Mouse (Mus musculus): ENCODE data around the gene Gss. TPM values are rescaled to one million over a fixed set of nuclear protein-coding genes. Genes with fewer than 3 reads are reported as not detected.

Gss gene
- polyA plus RNA-seq, 1 experiment from 2014 or later, result 15.8 TPM

DNA sequence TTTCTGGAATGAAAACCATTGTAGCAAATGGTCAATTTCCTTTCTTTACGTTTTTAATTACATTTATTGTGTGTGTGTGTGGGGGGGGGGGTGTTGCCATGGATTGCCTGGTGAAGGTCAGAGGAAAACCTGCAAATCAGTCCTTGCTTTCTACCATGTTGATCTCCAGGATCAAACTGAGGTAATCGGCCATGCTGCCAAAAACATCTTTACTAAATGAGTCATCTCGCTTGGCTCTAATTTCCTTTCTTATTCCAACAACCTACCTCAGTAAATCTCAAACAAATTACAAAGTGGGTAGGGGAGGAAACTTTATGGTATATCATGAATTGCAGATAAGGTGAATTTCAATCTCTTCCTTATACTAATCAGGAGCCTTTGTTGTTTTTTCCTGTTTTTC, 4.5 kb downstream of the Gss start:
- ATAC-seq (ENCODE audit: low read depth), result no peak
- H3K36me3 ChIP-seq, result no peaks in the 10 kb centered on the region

GRCm38 (mm10) chr2:155585486-155585885, 7.1 kb downstream of the Gss start:
- H3K27me3 ChIP-seq, result no peaks in the 10 kb centered on the region
- no peak overlapping the region for H3K27ac ChIP-seq (replicated peaks)
- no peaks in the 10 kb centered on the region for H3K4me1 ChIP-seq (replicated peaks)
- 66% methylated on average over 10 of the region's 10 CpGs for WGBS
- no peak for ATAC-seq (ENCODE audit: low read depth)
- H3K9ac ChIP-seq, result no peak overlapping the region
- no peak overlapping the region for H3K4me3 ChIP-seq
- H3K9me3 ChIP-seq, result no peaks in the 10 kb centered on the region
- no peak overlapping the region for H3K4me2 ChIP-seq
- no peaks in the 10 kb centered on the region for H3K36me3 ChIP-seq

More for the DNA sequence above, 4.5 kb downstream of the Gss start:
- 81% methylated on average over 3 of the region's 3 CpGs for WGBS
- Histone ChIP-seq H3K4me3 (no peak overlapping the region), H3K4me1 (replicated peaks) (peaks cover 13% of the 10 kb centered on the region), H3K4me2 (no peak overlapping the region), H3K9me3 (no peaks in the 10 kb centered on the region), H3K27ac (replicated peaks) (no peak overlapping the region), H3K27me3 (no peaks in the 10 kb centered on the region), H3K9ac (no peak overlapping the region)

DNA sequence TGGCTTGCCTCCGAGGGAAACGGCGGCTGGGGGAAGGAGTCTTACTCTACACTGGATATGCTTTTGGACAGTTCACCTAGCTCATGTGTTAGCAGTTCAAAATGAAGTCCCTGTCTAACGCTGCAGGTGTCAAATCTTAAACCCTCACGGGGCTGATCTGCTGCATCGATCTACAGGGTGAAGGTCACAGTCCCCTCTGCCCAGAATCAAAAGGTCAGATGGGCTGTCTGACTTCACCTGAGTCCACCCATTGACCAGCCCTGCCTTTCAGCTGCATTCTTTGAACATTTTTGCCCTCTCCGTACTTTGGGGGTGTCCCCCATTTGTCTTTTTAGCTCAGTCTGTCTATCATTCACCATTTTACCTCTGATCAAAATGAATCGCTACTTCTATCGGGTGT, 7.5 kb downstream of the Gss start:
- Histone ChIP-seq H3K4me3 (no peak overlapping the region), H3K27me3 (no peaks in the 10 kb centered on the region), H3K9me3 (no peaks in the 10 kb centered on the region), H3K4me2 (no peak overlapping the region), H3K4me1 (replicated peaks) (no peaks in the 10 kb centered on the region), H3K36me3 (no peaks in the 10 kb centered on the region), H3K9ac (no peak overlapping the region), H3K27ac (replicated peaks) (no peak overlapping the region)
- no peak for ATAC-seq (ENCODE audit: low read depth)
- WGBS, result 89% methylated on average over 9 of the region's 9 CpGs

- Histone ChIP-seq H3K4me3 (no peak overlapping the region), H3K9ac (no peak overlapping the region), H3K27me3 (no peaks in the 10 kb centered on the region), H3K4me2 (no peak overlapping the region), H3K36me3 (no peaks in the 10 kb centered on the region), H3K9me3 (no peaks in the 10 kb centered on the region), H3K27ac (replicated peaks) (no peak overlapping the region), H3K4me1 (replicated peaks) (no peaks in the 10 kb centered on the region)
- WGBS, result 46% methylated on average over 5 of the region's 5 CpGs
- peak; percentile 27; the same call in 1 of the 2 replicates for ATAC-seq (ENCODE audit: low read depth)
Observed at GRCm38 (mm10) chr2:155583927-155584530, 8.6 kb downstream of the Gss start.

- no peak overlapping the region for H3K4me3 ChIP-seq
Observed at GRCm38 (mm10) chr2:155582996-155583395, 9.6 kb downstream of the Gss start.

DNA sequence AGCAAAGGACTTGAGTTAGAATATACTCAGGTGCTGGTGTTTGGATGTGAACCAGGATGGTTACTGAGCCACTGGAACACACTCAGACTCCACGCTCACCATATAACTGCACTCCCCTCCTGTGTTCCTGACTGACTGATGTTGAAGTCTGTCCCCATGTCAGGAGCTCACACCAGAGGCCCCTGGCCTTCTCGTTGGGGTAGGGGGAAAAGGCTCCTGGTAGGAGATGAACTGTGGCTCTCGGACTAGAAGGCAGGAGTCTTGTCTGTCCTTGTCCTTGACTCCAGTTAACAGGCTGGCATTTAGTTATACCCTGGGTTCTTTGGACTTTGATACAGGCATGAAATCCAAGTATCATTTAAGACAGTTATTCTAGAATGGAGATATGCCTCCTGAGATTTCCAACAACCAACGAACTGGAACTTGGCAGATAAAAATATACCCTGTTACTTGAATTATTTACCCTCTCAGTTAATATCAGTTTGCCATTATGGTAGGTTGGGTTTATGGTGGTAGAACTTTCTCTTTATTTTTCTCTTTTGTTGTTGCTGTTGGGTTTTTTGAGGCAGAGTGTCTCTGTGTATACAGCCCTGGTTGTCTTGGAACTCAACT, 10.1 kb downstream of the Gss start:
- no peak overlapping the region for H3K27ac ChIP-seq (replicated peaks)
- H3K4me1 ChIP-seq (replicated peaks), result no peaks in the 10 kb centered on the region
- no peak for ATAC-seq (ENCODE audit: low read depth)
- H3K4me3 ChIP-seq, result no peak overlapping the region
- WGBS, result 84% methylated on average over 4 of the region's 4 CpGs
- H3K4me2 ChIP-seq, result no peak overlapping the region
- H3K27me3 ChIP-seq, result no peaks in the 10 kb centered on the region
- H3K36me3 ChIP-seq, result peaks cover 5% of the 10 kb centered on the region; the same call in 1 of the 2 replicates
- no peaks in the 10 kb centered on the region for H3K9me3 ChIP-seq
- no peak overlapping the region for H3K9ac ChIP-seq

More at GRCm38 (mm10) chr2:155582996-155583395, 9.6 kb downstream of the Gss start:
- Histone ChIP-seq H3K36me3 (peaks cover 2% of the 10 kb centered on the region; the same call in 1 of the 2 replicates), H3K27ac (replicated peaks) (no peak overlapping the region), H3K9ac (no peak overlapping the region), H3K27me3 (no peaks in the 10 kb centered on the region), H3K4me1 (replicated peaks) (no peaks in the 10 kb centered on the region), H3K9me3 (no peaks in the 10 kb centered on the region), H3K4me2 (no peak overlapping the region)
- no peak for ATAC-seq (ENCODE audit: low read depth)
- 86% methylated on average over 5 of the region's 5 CpGs for WGBS

DNA sequence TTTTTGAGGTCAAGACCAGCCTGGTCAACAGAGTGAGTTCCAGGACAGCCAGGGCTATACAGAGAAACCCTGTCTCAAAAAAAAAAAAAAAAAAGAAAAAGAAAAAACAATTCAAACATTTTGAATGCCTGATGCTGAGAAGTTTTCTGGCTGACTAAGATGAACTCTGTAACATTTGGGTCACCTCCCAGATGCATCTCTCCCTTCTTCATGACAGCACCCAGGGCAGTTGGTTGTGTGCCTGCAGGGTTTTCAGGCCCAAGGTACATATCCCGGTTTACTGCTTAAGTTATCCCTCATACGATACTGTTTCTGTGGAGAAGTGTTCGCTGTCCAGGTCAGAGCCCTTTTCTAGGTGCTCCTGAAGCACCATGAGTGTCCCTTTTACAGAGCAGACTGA, 12.3 kb downstream of the Gss start:
- no peaks in the 10 kb centered on the region for H3K27me3 ChIP-seq
- ATAC-seq (ENCODE audit: low read depth), result no peak
- WGBS, result 92% methylated on average over 3 of the region's 3 CpGs

DNA sequence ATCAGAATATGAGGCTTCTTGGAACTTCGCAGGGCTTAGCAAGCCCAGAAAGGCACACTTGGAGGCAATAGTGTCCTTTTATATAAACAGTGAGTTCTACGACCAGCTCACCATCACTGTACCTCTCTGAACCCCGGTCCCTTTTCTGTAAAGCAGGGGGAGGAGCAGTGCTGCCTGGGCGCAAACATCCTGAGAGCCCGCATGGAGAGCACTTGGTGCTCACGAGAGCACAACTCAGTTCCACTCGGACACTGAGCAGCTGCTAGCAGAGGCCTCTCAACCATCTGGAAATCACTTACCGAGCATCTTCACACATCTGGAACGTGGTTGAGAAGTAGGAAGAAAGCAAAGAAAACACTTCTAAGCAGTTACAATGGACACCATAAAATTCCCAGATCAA, 16.0 kb downstream of the Gss start:
- H3K4me1 ChIP-seq (replicated peaks), result no peaks in the 10 kb centered on the region
- H3K36me3 ChIP-seq, result peaks cover 18% of the 10 kb centered on the region; the same call in 1 of the 2 replicates
- H3K27me3 ChIP-seq, result no peaks in the 10 kb centered on the region
- no peak overlapping the region for H3K27ac ChIP-seq (replicated peaks)
- H3K9me3 ChIP-seq, result no peaks in the 10 kb centered on the region
- H3K4me2 ChIP-seq, result no peak overlapping the region
- 83% methylated on average over 9 of the region's 9 CpGs for WGBS
- no peak for ATAC-seq (ENCODE audit: low read depth)
- no peak overlapping the region for H3K4me3 ChIP-seq
- H3K9ac ChIP-seq, result no peak overlapping the region

More for the DNA sequence above, 12.3 kb downstream of the Gss start:
- H3K9ac ChIP-seq, result no peak overlapping the region
- H3K36me3 ChIP-seq, result peaks cover 9% of the 10 kb centered on the region; the same call in 1 of the 2 replicates
- no peak overlapping the region for H3K4me3 ChIP-seq
- no peak overlapping the region for H3K4me2 ChIP-seq
- no peaks in the 10 kb centered on the region for H3K9me3 ChIP-seq
- no peak overlapping the region for H3K27ac ChIP-seq (replicated peaks)
- no peaks in the 10 kb centered on the region for H3K4me1 ChIP-seq (replicated peaks)

DNA sequence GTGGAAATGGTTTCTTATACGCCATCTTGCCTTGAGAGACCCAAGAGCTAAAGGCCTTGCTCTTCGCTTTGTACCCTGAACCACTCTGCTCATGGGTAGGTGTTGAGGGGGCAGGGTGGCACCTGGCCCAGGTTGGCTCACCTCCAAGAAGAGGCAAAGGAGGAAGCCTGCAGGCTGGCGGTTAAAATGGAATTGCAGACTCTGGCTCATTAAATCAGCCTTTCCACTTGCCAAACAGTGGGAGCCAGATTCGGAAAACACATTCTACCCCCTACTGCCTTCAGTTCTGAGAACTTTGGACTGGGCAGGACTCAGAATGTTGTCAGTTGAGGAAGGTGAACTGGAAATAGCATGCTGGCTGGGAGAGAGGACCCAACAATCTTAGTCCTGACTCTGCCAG, 17.9 kb downstream of the Gss start:
- no peak for ATAC-seq (ENCODE audit: low read depth)
- Histone ChIP-seq H3K4me3 (no peak overlapping the region), H3K9me3 (no peaks in the 10 kb centered on the region), H3K9ac (no peak overlapping the region), H3K27ac (replicated peaks) (no peak overlapping the region), H3K36me3 (peaks cover 18% of the 10 kb centered on the region; the same call in 1 of the 2 replicates), H3K4me1 (replicated peaks) (peaks cover 3% of the 10 kb centered on the region; the same call in 1 of the 2 replicates), H3K27me3 (no peaks in the 10 kb centered on the region), H3K4me2 (no peak overlapping the region)
- 93% methylated on average over 4 of the region's 4 CpGs for WGBS

- H3K36me3 ChIP-seq, result peaks cover 18% of the 10 kb centered on the region; the same call in 1 of the 2 replicates
- 93% methylated on average over 7 of the region's 7 CpGs for WGBS
- no peak overlapping the region for H3K4me3 ChIP-seq
- no peak for ATAC-seq (ENCODE audit: low read depth)
- H3K27ac ChIP-seq (replicated peaks), result no peak overlapping the region
- H3K4me1 ChIP-seq (replicated peaks), result peaks cover 7% of the 10 kb centered on the region; the same call in 1 of the 2 replicates
- no peak overlapping the region for H3K4me2 ChIP-seq
- no peaks in the 10 kb centered on the region for H3K27me3 ChIP-seq
- H3K9ac ChIP-seq, result no peak overlapping the region
- no peaks in the 10 kb centered on the region for H3K9me3 ChIP-seq
Observed at GRCm38 (mm10) chr2:155573996-155574395, 18.6 kb downstream of the Gss start.

- no peaks in the 10 kb centered on the region for H3K9me3 ChIP-seq
- H3K4me2 ChIP-seq, result no peak overlapping the region
- ATAC-seq (ENCODE audit: low read depth), result no peak
- peaks cover 7% of the 10 kb centered on the region; the same call in 1 of the 2 replicates for H3K4me1 ChIP-seq (replicated peaks)
- H3K4me3 ChIP-seq, result no peak overlapping the region
- H3K27ac ChIP-seq (replicated peaks), result no peak overlapping the region
- H3K9ac ChIP-seq, result no peak overlapping the region
- H3K36me3 ChIP-seq, result peaks cover 16% of the 10 kb centered on the region; the same call in 1 of the 2 replicates
- no peaks in the 10 kb centered on the region for H3K27me3 ChIP-seq
- 86% methylated on average over 9 of the region's 9 CpGs for WGBS
Observed at GRCm38 (mm10) chr2:155573001-155573400, 19.6 kb downstream of the Gss start.

GRCm38 (mm10) chr2:155569223-155569807, 23.3 kb downstream of the Gss start:
- WGBS, result 19% methylated on average over 3 of the region's 3 CpGs

More at GRCm38 (mm10) chr2:155569223-155569807, 23.3 kb downstream of the Gss start:
- peaks cover 34% of the 10 kb centered on the region for H3K36me3 ChIP-seq
- ATAC-seq (ENCODE audit: low read depth), result no peak
- no peak overlapping the region for H3K4me3 ChIP-seq
- H3K9ac ChIP-seq, result no peak overlapping the region
- 0 out of 2 replicates have a peak overlapping the region, but pooled peaks have one; percentile 23 for H3K27ac ChIP-seq (replicated peaks)
- H3K9me3 ChIP-seq, result no peaks in the 10 kb centered on the region
- no peak overlapping the region for H3K4me2 ChIP-seq
- H3K27me3 ChIP-seq, result no peaks in the 10 kb centered on the region
- peaks cover 7% of the 10 kb centered on the region; the same call in 1 of the 2 replicates for H3K4me1 ChIP-seq (replicated peaks)
